Mouse (Mus musculus): ENCODE results near the gene Umad1. TPM values are rescaled to one million over a fixed set of nuclear protein-coding genes. Genes with fewer than 3 reads are reported as not detected.
A peak's percentile ranks its signal among the peaks of the same experiment; 100 is the strongest.

Umad1 gene
- polyA plus RNA-seq, 1 experiment from 2014 or later = 28.3 TPM

DNA sequence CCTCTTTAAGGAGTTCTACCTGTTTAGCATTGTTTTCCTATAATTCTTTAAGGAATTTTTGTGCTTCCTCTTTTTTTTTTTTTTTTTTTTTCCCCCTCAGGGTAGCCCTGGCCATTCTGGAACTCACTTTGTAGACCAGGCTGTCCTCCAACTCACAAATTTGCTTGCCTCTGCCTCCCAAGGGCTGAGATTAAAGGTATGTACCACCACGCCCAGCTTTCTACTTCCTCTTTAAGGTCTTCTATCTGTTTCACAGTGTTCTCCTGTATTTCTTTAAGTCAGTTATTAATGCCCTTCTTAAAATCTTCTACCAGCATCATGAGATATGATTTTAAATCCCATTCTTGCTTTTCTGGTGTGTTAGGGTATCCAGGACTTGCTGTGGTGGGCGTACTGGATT lies 130.2 kb downstream of the Umad1 start:
- ATAC-seq (ENCODE audit: insufficient number of reproducible peaks, insufficient read depth, low FRiP score, low read depth) = no peak
- no peak overlapping the region for H3K9ac ChIP-seq (replicated peaks; ENCODE audit: low read depth, low read length)
- no peak overlapping the region for H3K27ac ChIP-seq (ENCODE audit: low read length)
- no peaks in the 10 kb centered on the region for H3K36me3 ChIP-seq (ENCODE audit: control insufficient read depth, insufficient read depth, low read length)
- H3K4me1 ChIP-seq (ENCODE audit: control insufficient read depth, insufficient read depth, low read length) = no peaks in the 10 kb centered on the region
- no peaks in the 10 kb centered on the region for H3K27me3 ChIP-seq (ENCODE audit: control insufficient read depth, insufficient read depth, low read length)
- H3K4me2 ChIP-seq (replicated peaks; ENCODE audit: low read depth, low read length) = no peak overlapping the region
- H3K9me3 ChIP-seq (ENCODE audit: control insufficient read depth, low read depth, low read length) = no peaks in the 10 kb centered on the region
- WGBS = 96% methylated on average over 2 of the region's 2 CpGs
- no peak overlapping the region for H3K4me3 ChIP-seq (ENCODE audit: low read depth, low read length)

DNA sequence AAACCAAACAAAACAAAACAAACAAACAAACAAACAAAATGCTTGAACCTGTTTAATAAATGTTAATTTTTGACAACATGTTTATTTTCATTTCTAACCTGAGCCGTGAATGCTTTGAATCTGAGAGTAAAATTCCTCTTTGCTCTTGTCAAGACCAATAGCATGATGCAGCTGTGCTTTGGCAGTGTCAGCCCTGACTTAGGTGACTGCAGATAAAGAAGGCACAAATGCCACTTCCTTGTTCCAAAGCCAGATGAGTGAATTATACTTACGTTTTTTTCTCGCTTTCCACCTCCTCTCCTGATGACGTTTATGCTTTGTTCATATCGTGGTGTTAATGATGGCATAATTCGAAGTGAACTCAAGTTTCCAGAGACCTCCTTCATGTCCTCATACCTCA lies 131.2 kb downstream of the Umad1 start:
- ATAC-seq (ENCODE audit: insufficient number of reproducible peaks, insufficient read depth, low FRiP score, low read depth) = no peak
- H3K27ac ChIP-seq (ENCODE audit: low read length) = no peak overlapping the region
- H3K9ac ChIP-seq (replicated peaks; ENCODE audit: low read depth, low read length) = no peak overlapping the region
- H3K4me1 ChIP-seq (ENCODE audit: control insufficient read depth, insufficient read depth, low read length) = no peaks in the 10 kb centered on the region
- no peaks in the 10 kb centered on the region for H3K36me3 ChIP-seq (ENCODE audit: control insufficient read depth, insufficient read depth, low read length)
- 86% methylated on average over 6 of the region's 6 CpGs for WGBS
- H3K4me2 ChIP-seq (replicated peaks; ENCODE audit: low read depth, low read length) = no peak overlapping the region
- no peak overlapping the region for H3K4me3 ChIP-seq (ENCODE audit: low read depth, low read length)
- no peaks in the 10 kb centered on the region for H3K27me3 ChIP-seq (ENCODE audit: control insufficient read depth, insufficient read depth, low read length)
- no peaks in the 10 kb centered on the region for H3K9me3 ChIP-seq (ENCODE audit: control insufficient read depth, low read depth, low read length)

DNA sequence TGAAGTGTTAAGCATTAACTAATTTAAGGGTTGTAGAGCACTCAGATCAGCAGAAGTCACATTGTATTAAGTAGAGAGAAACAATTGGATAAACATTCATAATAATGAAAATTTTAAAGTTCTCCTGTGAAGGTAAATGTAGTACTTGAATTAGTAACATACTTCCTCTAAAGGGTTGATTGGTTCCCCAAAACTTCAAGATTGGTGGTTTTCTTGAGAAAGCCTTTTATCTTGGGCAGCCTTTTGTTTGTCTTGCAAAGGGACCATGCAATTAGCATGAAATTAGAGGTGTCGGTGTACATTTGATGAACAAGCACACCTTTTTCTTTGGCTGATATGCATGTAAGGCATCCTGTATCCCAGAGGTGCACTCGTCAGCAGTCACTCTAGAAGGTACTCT lies 131.8 kb downstream of the Umad1 start:
- ATAC-seq (ENCODE audit: insufficient number of reproducible peaks, insufficient read depth, low FRiP score, low read depth) = no peak
- no peak overlapping the region for H3K27ac ChIP-seq (ENCODE audit: low read length)
- no peak overlapping the region for H3K4me3 ChIP-seq (ENCODE audit: low read depth, low read length)
- no peaks in the 10 kb centered on the region for H3K9me3 ChIP-seq (ENCODE audit: control insufficient read depth, low read depth, low read length)
- H3K27me3 ChIP-seq (ENCODE audit: control insufficient read depth, insufficient read depth, low read length) = no peaks in the 10 kb centered on the region
- no peaks in the 10 kb centered on the region for H3K36me3 ChIP-seq (ENCODE audit: control insufficient read depth, insufficient read depth, low read length)
- H3K4me1 ChIP-seq (ENCODE audit: control insufficient read depth, insufficient read depth, low read length) = no peaks in the 10 kb centered on the region
- H3K9ac ChIP-seq (replicated peaks; ENCODE audit: low read depth, low read length) = no peak overlapping the region
- H3K4me2 ChIP-seq (replicated peaks; ENCODE audit: low read depth, low read length) = no peak overlapping the region
- WGBS = 86% methylated on average over 2 of the region's 2 CpGs

DNA sequence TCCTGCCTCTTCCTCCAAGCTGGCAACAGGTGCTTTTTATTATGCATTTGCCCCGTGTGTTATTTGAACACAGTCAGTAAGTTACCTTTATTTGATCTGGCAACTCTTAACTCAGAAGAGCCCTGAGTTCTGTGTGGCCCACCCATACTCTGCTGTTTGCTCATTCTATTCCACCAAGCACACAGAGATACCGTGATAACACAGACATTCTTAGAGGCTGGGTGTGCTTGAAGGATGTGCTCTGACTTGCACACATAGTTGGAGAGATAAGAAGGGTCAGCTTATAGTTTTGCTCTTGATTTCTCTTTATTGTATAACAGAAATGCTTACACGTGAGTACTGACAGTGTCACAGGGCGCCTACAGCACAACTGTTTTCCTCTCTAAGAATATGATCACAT lies 133.9 kb downstream of the Umad1 start:
- no peak for ATAC-seq (ENCODE audit: insufficient number of reproducible peaks, insufficient read depth, low FRiP score, low read depth)
- H3K4me3 ChIP-seq (ENCODE audit: low read depth, low read length) = no peak overlapping the region
- no peak overlapping the region for H3K4me2 ChIP-seq (replicated peaks; ENCODE audit: low read depth, low read length)
- no peak overlapping the region for H3K27ac ChIP-seq (ENCODE audit: low read length)
- H3K36me3 ChIP-seq (ENCODE audit: control insufficient read depth, insufficient read depth, low read length) = no peaks in the 10 kb centered on the region
- WGBS = 60% methylated on average over 4 of the region's 4 CpGs
- H3K27me3 ChIP-seq (ENCODE audit: control insufficient read depth, insufficient read depth, low read length) = no peaks in the 10 kb centered on the region
- no peaks in the 10 kb centered on the region for H3K4me1 ChIP-seq (ENCODE audit: control insufficient read depth, insufficient read depth, low read length)
- no peaks in the 10 kb centered on the region for H3K9me3 ChIP-seq (ENCODE audit: control insufficient read depth, low read depth, low read length)
- H3K9ac ChIP-seq (replicated peaks; ENCODE audit: low read depth, low read length) = no peak overlapping the region

DNA sequence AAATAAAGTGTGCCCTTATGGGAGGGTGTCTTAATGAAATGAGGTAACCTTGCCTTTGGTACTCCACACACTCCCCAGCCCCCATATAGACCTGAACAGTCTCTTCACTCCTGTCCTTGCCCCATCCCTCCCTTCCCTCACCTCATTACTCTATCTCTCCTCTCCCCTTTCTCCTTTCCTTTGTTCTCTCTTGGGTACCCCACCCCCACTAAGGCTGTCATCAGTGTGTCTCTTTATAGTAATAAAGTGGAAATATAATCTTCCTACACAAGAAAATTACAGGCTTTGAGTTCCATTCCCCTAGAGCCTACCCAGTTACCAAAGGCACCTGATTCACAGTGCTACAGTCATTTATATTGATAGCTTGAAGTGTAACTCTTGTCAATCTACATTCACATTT lies 135.0 kb downstream of the Umad1 start:
- H3K27ac ChIP-seq (ENCODE audit: low read length) = no peak overlapping the region
- H3K36me3 ChIP-seq (ENCODE audit: control insufficient read depth, insufficient read depth, low read length) = no peaks in the 10 kb centered on the region
- no peak for ATAC-seq (ENCODE audit: insufficient number of reproducible peaks, insufficient read depth, low FRiP score, low read depth)
- no peak overlapping the region for H3K9ac ChIP-seq (replicated peaks; ENCODE audit: low read depth, low read length)
- no peak overlapping the region for H3K4me3 ChIP-seq (ENCODE audit: low read depth, low read length)
- H3K4me2 ChIP-seq (replicated peaks; ENCODE audit: low read depth, low read length) = no peak overlapping the region
- no peaks in the 10 kb centered on the region for H3K9me3 ChIP-seq (ENCODE audit: control insufficient read depth, low read depth, low read length)
- H3K27me3 ChIP-seq (ENCODE audit: control insufficient read depth, insufficient read depth, low read length) = no peaks in the 10 kb centered on the region
- H3K4me1 ChIP-seq (ENCODE audit: control insufficient read depth, insufficient read depth, low read length) = no peaks in the 10 kb centered on the region

DNA sequence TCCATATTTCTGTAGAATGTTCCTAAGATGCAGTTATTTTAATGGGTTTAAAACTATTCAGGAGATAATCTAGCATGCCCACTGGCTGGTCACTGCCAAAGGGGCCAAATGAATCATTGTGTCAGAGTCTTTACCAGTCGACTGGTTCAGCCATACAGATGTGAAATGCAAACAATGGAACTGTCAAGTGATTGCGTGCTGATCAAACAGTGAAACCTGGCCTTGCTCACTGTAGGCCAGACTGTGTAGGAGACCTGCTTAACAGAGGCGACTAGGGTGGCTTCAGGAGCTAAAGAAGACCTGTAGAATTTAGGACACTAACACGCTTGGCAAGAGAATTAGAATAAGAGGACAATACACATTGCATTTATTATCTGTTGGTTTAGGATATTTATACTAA lies 136.0 kb downstream of the Umad1 start:
- Histone ChIP-seq H3K9ac (replicated peaks; ENCODE audit: low read depth, low read length) (no peak overlapping the region), H3K27me3 (ENCODE audit: control insufficient read depth, insufficient read depth, low read length) (no peaks in the 10 kb centered on the region), H3K36me3 (ENCODE audit: control insufficient read depth, insufficient read depth, low read length) (no peaks in the 10 kb centered on the region), H3K27ac (ENCODE audit: low read length) (no peak overlapping the region), H3K4me2 (replicated peaks; ENCODE audit: low read depth, low read length) (no peak overlapping the region), H3K4me1 (ENCODE audit: control insufficient read depth, insufficient read depth, low read length) (no peaks in the 10 kb centered on the region), H3K4me3 (ENCODE audit: low read depth, low read length) (no peak overlapping the region), H3K9me3 (ENCODE audit: control insufficient read depth, low read depth, low read length) (no peaks in the 10 kb centered on the region)
- 39% methylated on average over 4 of the region's 4 CpGs for WGBS
- peak; percentile 42; the same call in 1 of the 2 replicates for ATAC-seq (ENCODE audit: insufficient number of reproducible peaks, insufficient read depth, low FRiP score, low read depth)

DNA sequence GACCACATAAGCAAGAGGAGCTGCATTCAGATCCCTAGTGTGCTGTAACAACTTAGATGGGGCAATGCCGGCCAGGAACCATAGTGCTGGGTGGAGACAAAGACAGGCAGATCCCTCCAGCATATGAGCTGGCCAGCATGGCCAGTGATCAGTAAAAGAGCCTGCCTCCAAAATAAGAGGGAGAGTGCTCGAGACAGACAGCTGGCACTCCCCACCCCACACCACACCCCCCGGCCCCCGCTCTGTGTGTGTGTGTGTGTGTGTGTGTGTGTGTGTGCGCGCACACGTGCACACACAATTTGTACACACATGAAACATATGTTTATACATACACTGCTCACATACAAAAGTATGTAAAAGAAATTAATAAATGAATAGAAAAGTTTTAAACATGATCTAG lies 138.2 kb downstream of the Umad1 start:
- no peaks in the 10 kb centered on the region for H3K4me1 ChIP-seq (ENCODE audit: control insufficient read depth, insufficient read depth, low read length)
- no peaks in the 10 kb centered on the region for H3K27me3 ChIP-seq (ENCODE audit: control insufficient read depth, insufficient read depth, low read length)
- H3K9ac ChIP-seq (replicated peaks; ENCODE audit: low read depth, low read length) = no peak overlapping the region
- no peak overlapping the region for H3K4me3 ChIP-seq (ENCODE audit: low read depth, low read length)
- H3K27ac ChIP-seq (ENCODE audit: low read length) = no peak overlapping the region
- no peaks in the 10 kb centered on the region for H3K9me3 ChIP-seq (ENCODE audit: control insufficient read depth, low read depth, low read length)
- WGBS = 85% methylated on average over 7 of the region's 7 CpGs
- no peak for ATAC-seq (ENCODE audit: insufficient number of reproducible peaks, insufficient read depth, low FRiP score, low read depth)
- H3K4me2 ChIP-seq (replicated peaks; ENCODE audit: low read depth, low read length) = no peak overlapping the region
- no peaks in the 10 kb centered on the region for H3K36me3 ChIP-seq (ENCODE audit: control insufficient read depth, insufficient read depth, low read length)

DNA sequence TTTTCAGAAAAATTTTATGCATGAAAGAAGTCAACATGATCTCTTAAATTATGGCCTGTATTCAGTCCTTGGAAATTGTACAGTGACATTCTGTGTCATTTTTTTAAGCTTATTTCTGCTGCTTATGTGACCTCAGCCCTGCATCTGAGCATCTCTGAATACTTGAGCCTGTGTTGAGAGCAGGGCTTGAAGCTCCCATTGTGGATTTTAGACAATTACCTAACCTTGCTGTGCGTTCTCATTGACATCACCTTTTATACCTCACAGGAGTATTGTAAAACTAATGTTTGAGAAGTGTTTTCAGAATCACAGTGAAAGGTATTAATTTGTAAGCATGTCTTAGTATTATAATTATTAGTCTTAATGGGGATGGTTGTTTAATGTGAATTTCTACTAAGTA lies 140.6 kb downstream of the Umad1 start:
- H3K4me2 ChIP-seq (replicated peaks; ENCODE audit: low read depth, low read length) = no peak overlapping the region
- no peaks in the 10 kb centered on the region for H3K9me3 ChIP-seq (ENCODE audit: control insufficient read depth, low read depth, low read length)
- WGBS = 76% methylated on average over 1 of the region's 1 CpGs

DNA sequence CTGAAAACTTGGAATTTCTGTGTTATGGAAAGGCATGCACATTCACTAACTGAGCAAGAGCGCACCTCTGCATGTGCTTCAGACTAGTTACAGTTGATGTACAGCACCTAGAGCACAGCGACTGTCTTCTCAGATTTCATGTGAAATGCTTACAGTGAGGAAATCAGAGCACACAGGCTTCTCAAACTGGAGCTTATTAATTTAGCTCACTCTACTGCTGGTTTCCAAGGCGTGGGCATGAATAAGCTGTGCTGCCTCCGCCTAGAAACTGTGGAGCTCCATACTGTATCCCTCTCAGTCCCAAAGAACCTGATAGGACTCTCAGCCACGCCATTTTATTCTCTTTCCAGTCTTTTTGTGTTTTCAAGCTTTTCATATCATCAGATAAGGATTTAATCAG lies 144.0 kb downstream of the Umad1 start:
- ATAC-seq (ENCODE audit: insufficient number of reproducible peaks, insufficient read depth, low FRiP score, low read depth) = no peak

More for the DNA sequence above, 140.6 kb downstream of the Umad1 start:
- H3K36me3 ChIP-seq (ENCODE audit: control insufficient read depth, insufficient read depth, low read length) = no peaks in the 10 kb centered on the region
- no peak for ATAC-seq (ENCODE audit: insufficient number of reproducible peaks, insufficient read depth, low FRiP score, low read depth)
- H3K4me3 ChIP-seq (ENCODE audit: low read depth, low read length) = no peak overlapping the region
- no peak overlapping the region for H3K9ac ChIP-seq (replicated peaks; ENCODE audit: low read depth, low read length)
- no peak overlapping the region for H3K27ac ChIP-seq (ENCODE audit: low read length)
- H3K27me3 ChIP-seq (ENCODE audit: control insufficient read depth, insufficient read depth, low read length) = no peaks in the 10 kb centered on the region
- no peaks in the 10 kb centered on the region for H3K4me1 ChIP-seq (ENCODE audit: control insufficient read depth, insufficient read depth, low read length)

More for the DNA sequence above, 144.0 kb downstream of the Umad1 start:
- Histone ChIP-seq H3K27me3 (ENCODE audit: control insufficient read depth, insufficient read depth, low read length) (no peaks in the 10 kb centered on the region), H3K4me1 (ENCODE audit: control insufficient read depth, insufficient read depth, low read length) (no peaks in the 10 kb centered on the region), H3K36me3 (ENCODE audit: control insufficient read depth, insufficient read depth, low read length) (no peaks in the 10 kb centered on the region), H3K9ac (replicated peaks; ENCODE audit: low read depth, low read length) (no peak overlapping the region), H3K9me3 (ENCODE audit: control insufficient read depth, low read depth, low read length) (no peaks in the 10 kb centered on the region), H3K4me2 (replicated peaks; ENCODE audit: low read depth, low read length) (no peak overlapping the region), H3K27ac (ENCODE audit: low read length) (no peak overlapping the region), H3K4me3 (ENCODE audit: low read depth, low read length) (no peak overlapping the region)
- WGBS = 86% methylated on average over 5 of the region's 5 CpGs

All from stomach, embryonic 14.5 days (tissue).